Comparison of ENCODE assay signal across 19 mouse cellular contexts in genomic region chr9:116221565-116221964, GRCm38 (mm10). TPM values are rescaled to one million over a fixed set of nuclear protein-coding genes. Genes with fewer than 3 reads are reported as not detected.
DNase-seq lines count a peak whose midpoint lies in the region; ATAC-seq and TF ChIP-seq lines count a peak whose summit lies in the region.
"Had no signal": no experiment of that assay in that cellular context is flagged by ENCODE, and none has a peak within 500 bp of the region (broad histone marks: within the 10 kb centered on the region; RNA-seq: fewer than 3 reads in every experiment).

No protein-coding gene starts in this region.

- no peak overlapping the region for H3K9ac ChIP-seq in lung, postnatal 0 days (replicated peaks; ENCODE audit: low read depth)
- no peak overlapping the region for H3K9ac ChIP-seq in stomach, embryonic 16.5 days (ENCODE audit: low read length)
- H3K9ac ChIP-seq: embryonic facial prominence, embryonic 12.5 days; forebrain, embryonic 12.5 days; heart, embryonic 13.5 days; hindbrain, embryonic 15.5 days had no signal

- H3K4me1 ChIP-seq in heart, embryonic 10.5 days = 0 out of 2 replicates have a peak, but pooled peaks cover 4% of the 10 kb centered on the region
- H3K4me1 ChIP-seq in lung, postnatal 0 days (ENCODE audit: insufficient read depth, low read depth, low read length) = peaks cover 7% of the 10 kb centered on the region; the same call in 1 of the 2 replicates
- H3K4me1 ChIP-seq in stomach, embryonic 16.5 days (ENCODE audit: control insufficient read depth, insufficient read depth, low read length) = peaks cover 22% of the 10 kb centered on the region
- H3K4me1 ChIP-seq: forebrain, embryonic 12.5 days had no signal

- no peak overlapping the region for H3K4me3 ChIP-seq in heart, embryonic 10.5 days
- H3K4me3 ChIP-seq in lung, postnatal 0 days (ENCODE audit: low read depth, low read length) = no peak overlapping the region
- H3K4me3 ChIP-seq in stomach, embryonic 16.5 days (replicated peaks; ENCODE audit: low read length) = no peak overlapping the region
- H3K4me3 ChIP-seq: embryonic facial prominence, embryonic 12.5 days; forebrain, embryonic 12.5 days; heart, embryonic 13.5 days; hindbrain, embryonic 15.5 days had no signal

- H3K4me2 ChIP-seq in lung, postnatal 0 days (replicated peaks; ENCODE audit: low read depth, low read length) = no peak overlapping the region
- H3K4me2 ChIP-seq in stomach, embryonic 16.5 days (ENCODE audit: low read depth, low read length) = no peak overlapping the region
- H3K4me2 ChIP-seq: embryonic facial prominence, embryonic 12.5 days; forebrain, embryonic 12.5 days; heart, embryonic 13.5 days; hindbrain, embryonic 15.5 days had no signal

- no peaks in the 10 kb centered on the region for H3K36me3 ChIP-seq in heart, embryonic 10.5 days
- H3K36me3 ChIP-seq in lung, postnatal 0 days (ENCODE audit: insufficient read depth, low read length) = no peaks in the 10 kb centered on the region
- no peaks in the 10 kb centered on the region for H3K36me3 ChIP-seq in stomach, embryonic 16.5 days (ENCODE audit: control insufficient read depth, insufficient read depth, low read length)
- H3K36me3 ChIP-seq: embryonic facial prominence, embryonic 12.5 days; forebrain, embryonic 12.5 days; heart, embryonic 13.5 days; hindbrain, embryonic 15.5 days had no signal

- DNase-seq in heart, adult 11 months = peak; percentile 89
- DNase-seq in heart, embryonic 10.5 days (ENCODE audit: low spot score) = no peak
- DNase-seq in lung, postnatal 0 days (ENCODE audit: low spot score) = no peak
- no peak for DNase-seq in lung, postnatal 4 days
- DNase-seq in left cerebral cortex, adult 8-10 months (ENCODE audit: low spot score in 2 of 2) = no peak
- no peak for DNase-seq in B cell, adult 2 months
- DNase-seq: adrenal gland, postnatal 10 days; cerebellum, adult 11 months; cerebellum, adult 8-10 months; cerebellum, postnatal 25 days; gastrocnemius, postnatal 14 days; heart, postnatal 36 days had no signal

- TF ChIP-seq CTCF in lung, postnatal 0 days (IDR thresholded peaks at IDR 0.05) = no peak

- TF ChIP-seq EP300 in lung, postnatal 0 days (IDR thresholded peaks at IDR 0.05) = peak; percentile 21; the same call in 1 of the 2 replicates

- ATAC-seq in lung, postnatal 0 days = no peak
- ATAC-seq in stomach, embryonic 16.5 days (ENCODE audit: insufficient read depth, low FRiP score) = peak; percentile 52; the same call in 1 of the 2 replicates
- ATAC-seq: forebrain, embryonic 16.5 days had no signal

- no peak overlapping the region for H3K27ac ChIP-seq in heart, embryonic 10.5 days
- H3K27ac ChIP-seq in lung, postnatal 0 days (ENCODE audit: low read length) = no peak overlapping the region
- peak overlapping the region; percentile 36; the same call in 1 of the 2 replicates for H3K27ac ChIP-seq in stomach, embryonic 16.5 days (ENCODE audit: low read length)
- H3K27ac ChIP-seq: embryonic facial prominence, embryonic 12.5 days; forebrain, embryonic 12.5 days; heart, embryonic 13.5 days; hindbrain, embryonic 15.5 days had no signal

- no peaks in the 10 kb centered on the region for H3K9me3 ChIP-seq in heart, embryonic 10.5 days
- H3K9me3 ChIP-seq in lung, postnatal 0 days (ENCODE audit: low read length) = no peaks in the 10 kb centered on the region
- no peaks in the 10 kb centered on the region for H3K9me3 ChIP-seq in stomach, embryonic 16.5 days (replicated peaks; ENCODE audit: control insufficient read depth, low read length)
- H3K9me3 ChIP-seq: embryonic facial prominence, embryonic 12.5 days; forebrain, embryonic 12.5 days; hindbrain, embryonic 15.5 days had no signal

- peaks cover 7% of the 10 kb centered on the region; the same call in 1 of the 2 replicates for H3K27me3 ChIP-seq in heart, embryonic 10.5 days (ENCODE audit: insufficient read depth, poor library complexity, severe bottlenecking)
- H3K27me3 ChIP-seq in lung, postnatal 0 days (replicated peaks; ENCODE audit: insufficient read depth, low read length) = no peaks in the 10 kb centered on the region
- H3K27me3 ChIP-seq in stomach, embryonic 16.5 days (ENCODE audit: control insufficient read depth, insufficient read depth, low read length) = no peaks in the 10 kb centered on the region
- H3K27me3 ChIP-seq: embryonic facial prominence, embryonic 12.5 days; forebrain, embryonic 12.5 days; hindbrain, embryonic 15.5 days had no signal

- 89% methylated on average over 6 of the region's 6 CpGs for WGBS in heart, embryonic 10.5 days
- 80% methylated on average over 6 of the region's 6 CpGs for WGBS in lung, postnatal 0 days
- WGBS in stomach, embryonic 16.5 days = 71% methylated on average over 6 of the region's 6 CpGs

RNA-seq across cellular contexts. Expression of gene Tgfbr2, which starts 46.4 kb away (rescaled TPM):
- 9.4 and 12.5 TPM in 2 replicates for polyA plus RNA-seq in heart, embryonic 10.5 days (2016; fragmentation: Nextera tagmentation; extraction: Ambion mirVana)
- polyA plus RNA-seq in lung, postnatal 0 days (2015; fragmentation: Nextera tagmentation; extraction: Ambion mirVana) = 62.2 and 68.0 TPM in 2 replicates
- polyA plus RNA-seq in stomach, embryonic 16.5 days (2015; fragmentation: Nextera tagmentation; extraction: Ambion mirVana) = 33.8 and 35.1 TPM in 2 replicates
- 10 to 100 TPM; 13.8 to 28.6 (median 20.0) TPM for total RNA-seq in left cerebral cortex, adult 8-10 months (2022)
- total RNA-seq: MEL had no signal
